Mouse (Mus musculus) stomach, postnatal 0 days (tissue): ENCODE measurements around the gene Cacna2d3.

Experiments used
- CTCF ChIP-seq: IDR thresholded peaks from 2 replicates; pipeline ENCODE4 v1.5.1; 2016; ENCODE audit warnings: antibody characterized with exemption, low read depth, mild to moderate bottlenecking, moderate library complexity
- EP300 ChIP-seq: optimal IDR thresholded peaks from 2 replicates; pipeline ENCODE3; 2016; ENCODE audit warnings: antibody characterized with exemption

DNA sequence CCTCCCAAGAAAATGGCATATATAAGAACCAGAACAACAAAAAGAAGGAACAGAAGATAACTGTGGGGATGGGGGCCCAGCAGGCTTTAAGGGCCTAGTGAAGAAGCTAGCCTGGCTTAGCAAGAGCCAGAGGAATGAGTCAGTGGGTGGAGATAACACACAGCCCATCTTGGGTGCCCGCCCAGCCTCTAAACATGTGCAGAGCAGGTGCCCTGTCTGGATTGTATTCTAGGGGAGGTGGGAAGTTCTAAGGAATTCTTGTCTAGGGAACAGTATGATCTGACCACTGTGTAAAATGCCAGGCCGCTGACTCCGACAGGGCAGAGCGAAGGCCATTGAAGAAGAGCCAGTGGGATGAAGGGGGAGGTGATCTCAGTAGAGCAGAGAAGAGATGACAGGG, 698.4 kb downstream of the Cacna2d3 start:
- TF ChIP-seq EP300 (no peak), CTCF (no peak)
